Mouse (Mus musculus) MEL (cell line): ENCODE measurements around the gene Ptprk.

ENCODE experiments used
- CHD1 ChIP-seq: IDR thresholded peaks from 2 replicates; pipeline ENCODE4 v1.6.1; 2012; ENCODE audit warnings: low read depth, mild to moderate bottlenecking, inconsistent platforms, low read length, improper control_type of control experiment
- CTCF ChIP-seq, 3 experiments: IDR thresholded peaks in 2 of 3; conservative IDR thresholded peaks in 1 of 3; 2 replicates each; pipeline ENCODE4 v1.5.1; 2011 to 2012; ENCODE audit warnings: low read length in 3 of 3, low read depth in 2 of 3, mild to moderate bottlenecking in 2 of 3, improper control_type of control experiment in 1 of 3, inconsistent platforms in 1 of 3, mixed read lengths in 1 of 3, moderate library complexity in 1 of 3; ENCODE audit not compliant: control insufficient read depth in 1 of 3, insufficient read depth in 1 of 3, poor library complexity in 1 of 3, severe bottlenecking in 1 of 3
- ETS1 ChIP-seq: IDR thresholded peaks from 2 replicates; pipeline ENCODE4 v1.6.1; 2012; ENCODE audit warnings: low read depth, mild to moderate bottlenecking, inconsistent platforms, low read length, improper control_type of control experiment, moderate library complexity
- GATA1 ChIP-seq: IDR thresholded peaks from 2 replicates; pipeline ENCODE4 v1.6.1; 2011; ENCODE audit warnings: low read depth, low read length, improper control_type of control experiment
- HCFC1 ChIP-seq: IDR thresholded peaks from 2 replicates; pipeline ENCODE4 v1.6.1; 2012; ENCODE audit warnings: low read depth, mild to moderate bottlenecking, inconsistent platforms, low read length, improper control_type of control experiment, moderate library complexity
- MAFK ChIP-seq: IDR thresholded peaks from 2 replicates; pipeline ENCODE4 v1.6.1; 2011; ENCODE audit warnings: low read depth, mild to moderate bottlenecking, low read length, improper control_type of control experiment, borderline replicate concordance
- MAX ChIP-seq: IDR thresholded peaks from 2 replicates; pipeline ENCODE4 v1.6.1; 2011; ENCODE audit warnings: low read length, improper control_type of control experiment
- MYB ChIP-seq: IDR thresholded peaks from 2 replicates; pipeline ENCODE4 v1.6.1; 2011; ENCODE audit warnings: mild to moderate bottlenecking, low read depth, low read length, improper control_type of control experiment
- NRF1 ChIP-seq: IDR thresholded peaks from 2 replicates; pipeline ENCODE4 v1.6.1; 2014; ENCODE audit warnings: low read depth, mild to moderate bottlenecking, inconsistent platforms, low read length, improper control_type of control experiment, moderate library complexity; ENCODE audit not compliant: poor library complexity, insufficient read depth, severe bottlenecking
- POLR2A ChIP-seq, 2 experiments: IDR thresholded peaks; 2 replicates each; pipeline ENCODE4 v1.6.1; 2011 to 2012; ENCODE audit warnings: low read length in 2 of 2, mild to moderate bottlenecking in 2 of 2, control low read depth in 1 of 2, improper control_type of control experiment in 1 of 2, low read depth in 1 of 2, moderate library complexity in 1 of 2; ENCODE audit not compliant: control insufficient read depth in 1 of 2, insufficient read depth in 1 of 2, poor library complexity in 1 of 2
- USF1 ChIP-seq: IDR thresholded peaks from 2 replicates; pipeline ENCODE4 v1.6.1; 2014; ENCODE audit warnings: low read depth, mild to moderate bottlenecking, inconsistent platforms, low read length, improper control_type of control experiment, moderate library complexity
- ZMIZ1 ChIP-seq: IDR thresholded peaks from 2 replicates; pipeline ENCODE4 v1.6.1; 2012; ENCODE audit warnings: low read depth, mild to moderate bottlenecking, inconsistent platforms, low read length, improper control_type of control experiment, moderate library complexity

DNA sequence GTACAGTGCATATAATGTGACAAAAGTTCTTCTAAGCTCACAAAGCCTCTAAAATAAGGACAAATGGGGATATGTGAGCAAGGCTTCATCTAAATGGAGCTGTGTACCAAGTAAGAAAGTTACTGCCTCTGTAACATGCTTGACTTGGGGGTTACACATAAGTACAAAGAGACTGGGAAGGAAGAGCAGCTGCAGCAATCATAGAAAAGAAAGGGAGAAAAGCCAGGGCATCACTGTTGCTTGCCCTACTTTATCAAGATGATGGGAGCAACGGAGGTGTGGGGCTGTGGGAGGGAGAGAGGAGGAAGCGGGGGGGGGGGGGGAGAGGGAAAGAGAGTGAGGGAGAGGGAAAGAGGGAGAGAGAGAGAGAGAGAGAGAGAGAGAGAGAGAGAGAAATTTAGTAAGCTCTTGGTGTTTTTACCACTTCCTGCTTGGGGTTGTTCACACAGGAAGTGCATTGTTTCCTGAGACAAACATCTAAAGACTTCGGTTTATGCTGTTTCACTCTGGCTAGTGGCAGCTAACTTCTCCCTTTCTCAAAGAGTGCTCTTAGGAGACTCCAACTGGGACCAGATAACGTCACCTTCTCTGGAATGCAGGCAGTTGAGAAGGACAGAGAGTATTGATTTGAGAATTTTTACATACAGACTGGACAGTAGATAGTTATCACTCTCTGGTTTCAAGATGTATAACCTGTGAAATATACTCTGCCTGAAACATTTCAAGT is 519.1 kb downstream of the Ptprk start:
- TF ChIP-seq GATA1 (no peak), CTCF (IDR thresholded peaks at IDR 0.05 in 2 of 3, conservative IDR thresholded peaks at IDR 0.05 in 1 of 3; ENCODE audit: control insufficient read depth in 1 of 3, insufficient read depth in 1 of 3, low read depth in 2 of 3, low read length in 3 of 3, poor library complexity in 1 of 3, severe bottlenecking in 1 of 3) (no peak), MAFK (no peak), MAX (no peak), USF1 (no peak), POLR2A (IDR thresholded peaks at IDR 0.05; ENCODE audit: control insufficient read depth in 1 of 2, insufficient read depth in 1 of 2, low read depth in 1 of 2, low read length in 2 of 2, poor library complexity in 1 of 2) (no peak), ETS1 (peak; percentile 47; the same call in 1 of the 2 replicates), HCFC1 (0 out of 2 replicates have a peak, but pooled peaks have one; percentile 40), MYB (peak; percentile 43), NRF1 (no peak), ZMIZ1 (no peak), CHD1 (no peak)
